Mouse (Mus musculus) fibroblast of lung, adult 2 months (primary cell): Measurements from ENCODE around the gene Gm867.
A peak's percentile ranks its signal among the peaks of the same experiment; 100 is the strongest.

Experiments
- DNase-seq: peaks from one replicate; pipeline ENCODE4 v3.0.0-alpha.2; 2011; ENCODE audit warnings: low read depth

Gene Gm867

GRCm38 (mm10) chr10:75936909-75937667 lies 3.4 kb downstream of the Gm867 start:
- DNase-seq, result no peak

- DNase-seq, result no peak
Measured at GRCm38 (mm10) chr10:75935680-75936541, 4.6 kb downstream of the Gm867 start, which contains the start of gene Mmp11. Gene Mmp11, minus strand, starts transcription at chr10:75936496.

- DNase-seq, result no peak
Measured at GRCm38 (mm10) chr10:75934991-75935390, 5.5 kb downstream of the Gm867 start.

- DNase-seq, result no peak
Measured at GRCm38 (mm10) chr10:75932891-75933290, 7.6 kb downstream of the Gm867 start, which contains the start of gene Chchd10. Gene Chchd10, plus strand, starts transcription at chr10:75933130.

GRCm38 (mm10) chr10:75932081-75932678 lies 8.3 kb downstream of the Gm867 start:
- no peak for DNase-seq

GRCm38 (mm10) chr10:75931311-75931710 lies 9.2 kb downstream of the Gm867 start:
- no peak for DNase-seq

GRCm38 (mm10) chr10:75930304-75930703 lies 10.2 kb downstream of the Gm867 start:
- no peak for DNase-seq

- DNase-seq, result no peak
Measured at GRCm38 (mm10) chr10:75926396-75926795, 14.1 kb downstream of the Gm867 start.

- no peak for DNase-seq
Measured at GRCm38 (mm10) chr10:75924324-75924723, 16.1 kb downstream of the Gm867 start.

- no peak for DNase-seq
Measured at GRCm38 (mm10) chr10:75921726-75922560, 18.5 kb downstream of the Gm867 start.

- peak; percentile 83 for DNase-seq
Measured at GRCm38 (mm10) chr10:75921026-75921725, 19.3 kb downstream of the Gm867 start, which contains the start of gene Smarcb1. Gene Smarcb1, minus strand, starts transcription at chr10:75921617.

- no peak for DNase-seq
Measured at GRCm38 (mm10) chr10:75919026-75919425, 21.4 kb downstream of the Gm867 start.

- no peak for DNase-seq
Measured at GRCm38 (mm10) chr10:75916840-75917239, 23.6 kb downstream of the Gm867 start.

- no peak for DNase-seq
Measured at GRCm38 (mm10) chr10:75915557-75915956, 24.9 kb downstream of the Gm867 start.

GRCm38 (mm10) chr10:75913013-75913589 lies 27.4 kb downstream of the Gm867 start:
- no peak for DNase-seq

- no peak for DNase-seq
Measured at GRCm38 (mm10) chr10:75910698-75911097, 29.8 kb downstream of the Gm867 start.

- DNase-seq, result no peak
Measured at GRCm38 (mm10) chr10:75906882-75907281, 33.6 kb downstream of the Gm867 start.

GRCm38 (mm10) chr10:75904391-75904790 lies 36.1 kb downstream of the Gm867 start:
- DNase-seq, result no peak

- DNase-seq, result peak; percentile 99
Measured at GRCm38 (mm10) chr10:75898846-75899245, 41.6 kb downstream of the Gm867 start.

- peak; percentile 58 for DNase-seq
Measured at GRCm38 (mm10) chr10:75898039-75898564, 42.4 kb downstream of the Gm867 start.
